In genomic region chr1:38487884-38488283, GRCm38 (mm10) we compare ENCODE assay signal across 22 mouse cellular contexts.
"Had no signal": no experiment of that assay in that cellular context is flagged by ENCODE, and none has a peak within 500 bp of the region (broad histone marks: within the 10 kb centered on the region; RNA-seq: fewer than 3 reads in every experiment).

No protein-coding gene starts in this region.

- H3K4me3 ChIP-seq: intestine, embryonic 15.5 days; layer of hippocampus, adult 2 months; limb, embryonic 15.5 days; liver, embryonic 15.5 days; megakaryocyte, embryonic 14.5 days; midbrain, embryonic 10.5 days; midbrain, embryonic 13.5 days; myocyte; neural tube, embryonic 13.5 days had no signal

- DNase-seq: kidney, adult 11 months; kidney, adult 9 months; kidney, postnatal 25 days; layer of hippocampus, adult 9-11 months; lung, embryonic 14.5 days; lung, postnatal 10 days; lung, postnatal 36 days; right cerebral cortex, adult 18-20 months; right cerebral cortex, postnatal 14 days; right cerebral cortex, postnatal 4 days; thymus, postnatal 25 days had no signal

- H3K36me3 ChIP-seq: intestine, embryonic 15.5 days; limb, embryonic 15.5 days; liver, embryonic 15.5 days; midbrain, embryonic 10.5 days; midbrain, embryonic 13.5 days; neural tube, embryonic 13.5 days had no signal

- H3K4me1 ChIP-seq: liver, embryonic 15.5 days; megakaryocyte, embryonic 14.5 days; midbrain, embryonic 10.5 days had no signal

- H3K9ac ChIP-seq: intestine, embryonic 15.5 days; limb, embryonic 15.5 days; liver, embryonic 15.5 days; lung, embryonic 14.5 days; midbrain, embryonic 13.5 days; neural tube, embryonic 13.5 days had no signal

- H3K27me3 ChIP-seq: intestine, embryonic 15.5 days; limb, embryonic 15.5 days; megakaryocyte, embryonic 14.5 days; midbrain, embryonic 13.5 days; neural tube, embryonic 13.5 days had no signal

- ATAC-seq: intestine, embryonic 15.5 days; midbrain, embryonic 13.5 days had no signal

- H3K9me3 ChIP-seq: intestine, embryonic 15.5 days; limb, embryonic 15.5 days; liver, embryonic 15.5 days; megakaryocyte, embryonic 14.5 days; midbrain, embryonic 10.5 days; midbrain, embryonic 13.5 days; neural tube, embryonic 13.5 days had no signal

- H3K4me2 ChIP-seq: intestine, embryonic 15.5 days; limb, embryonic 15.5 days; liver, embryonic 11.5 days; liver, embryonic 15.5 days; lung, embryonic 14.5 days; midbrain, embryonic 13.5 days; neural tube, embryonic 13.5 days had no signal

- H3K27ac ChIP-seq: intestine, embryonic 15.5 days; kidney, postnatal 0 days; layer of hippocampus, adult 2 months; limb, embryonic 15.5 days; liver, embryonic 15.5 days; midbrain, embryonic 10.5 days had no signal
